Mouse (Mus musculus) bone marrow, adult 2 months (tissue): ENCODE data around the gene C130026I21Rik.
"Not testable (repeated sequence)": the region's sequence is repeated elsewhere in the genome, so short reads cannot be mapped to it uniquely, and the experiment has no call there.

Experiments used
- CTCF ChIP-seq: fragments of 200-500 bp; IDR thresholded peaks from 2 replicates; pipeline ENCODE4 v1.5.1; 2011; ENCODE audit warnings: low read length, control low read depth; ENCODE audit not compliant: control insufficient read depth, insufficient read depth
- POLR2A ChIP-seq: fragments of 200-500 bp; IDR thresholded peaks from 2 replicates; pipeline ENCODE4 v1.6.1; 2011; ENCODE audit warnings: low read depth, mild to moderate bottlenecking, control low read depth, low read length, borderline replicate concordance; ENCODE audit not compliant: control insufficient read depth

DNA sequence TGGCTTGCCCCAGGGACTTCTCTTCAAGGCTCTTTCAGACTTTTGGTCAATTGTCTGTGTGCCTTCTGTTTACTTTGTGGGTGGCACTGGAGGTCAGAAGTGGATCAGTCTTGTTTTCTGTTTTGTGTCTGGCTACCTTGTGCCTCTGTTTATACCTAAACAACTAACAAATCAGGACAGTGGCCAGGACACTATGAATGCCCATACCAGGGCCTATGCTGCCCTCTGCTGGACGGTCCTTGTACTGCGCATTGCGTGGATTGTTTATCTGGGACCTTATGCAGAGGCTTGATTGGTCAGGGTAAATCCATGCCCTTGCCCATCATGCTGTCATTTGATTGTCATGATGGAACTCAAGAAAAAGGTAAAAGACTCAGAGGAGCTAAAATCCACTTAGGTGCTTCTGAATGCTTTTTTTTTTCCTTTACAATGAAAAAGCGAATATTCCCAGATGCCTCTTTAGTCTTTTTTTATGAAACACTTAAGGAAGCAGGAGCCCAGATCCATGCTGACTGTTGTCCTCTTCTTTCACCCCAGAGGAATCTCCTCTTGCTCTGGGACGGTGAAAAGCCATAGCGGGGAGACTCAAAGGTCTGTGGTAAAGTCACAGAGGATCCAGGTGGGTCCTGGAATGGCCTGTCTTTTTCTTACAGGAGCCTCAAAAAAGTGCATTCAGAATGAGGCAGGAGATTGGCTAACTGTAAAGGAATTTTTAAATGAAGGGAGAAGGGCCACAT is 155.5 kb downstream of the C130026I21Rik start:
- not testable (repeated sequence) for TF ChIP-seq CTCF, POLR2A
